Mouse (Mus musculus): Measurements from ENCODE around the gene Atg14. TPM values are rescaled to one million over a fixed set of nuclear protein-coding genes. Genes with fewer than 3 reads are reported as not detected.

Gene Atg14
- polyA plus RNA-seq, 1 experiment = 4.7 TPM

- TF ChIP-seq POLR2A (IDR thresholded peaks at IDR 0.05; ENCODE audit: control insufficient read depth, low read depth, low read length) = no peak
- no peak for TF ChIP-seq CTCF (IDR thresholded peaks at IDR 0.05; ENCODE audit: control insufficient read depth, insufficient read depth, insufficient replicate concordance, low read depth, low read length)
- H3K27ac ChIP-seq (ENCODE audit: control insufficient read depth, insufficient read depth, low read depth, low read length) = no peak overlapping the region
- 0 out of 2 replicates have a peak, but pooled peaks cover 1% of the 10 kb centered on the region for H3K36me3 ChIP-seq (ENCODE audit: control insufficient read depth, insufficient read depth, low read length)
- no peaks in the 10 kb centered on the region for H3K27me3 ChIP-seq (ENCODE audit: control insufficient read depth, insufficient read depth, low read length)
- no peak overlapping the region for H3K4me3 ChIP-seq (ENCODE audit: control insufficient read depth, low read depth, low read length)
- no peaks in the 10 kb centered on the region for H3K4me1 ChIP-seq (ENCODE audit: control insufficient read depth, insufficient read depth, low read length)
These were observed 73.3 kb downstream of the Atg14 start for GRCm38 (mm10) chr14:47497166-47497565.

DNA sequence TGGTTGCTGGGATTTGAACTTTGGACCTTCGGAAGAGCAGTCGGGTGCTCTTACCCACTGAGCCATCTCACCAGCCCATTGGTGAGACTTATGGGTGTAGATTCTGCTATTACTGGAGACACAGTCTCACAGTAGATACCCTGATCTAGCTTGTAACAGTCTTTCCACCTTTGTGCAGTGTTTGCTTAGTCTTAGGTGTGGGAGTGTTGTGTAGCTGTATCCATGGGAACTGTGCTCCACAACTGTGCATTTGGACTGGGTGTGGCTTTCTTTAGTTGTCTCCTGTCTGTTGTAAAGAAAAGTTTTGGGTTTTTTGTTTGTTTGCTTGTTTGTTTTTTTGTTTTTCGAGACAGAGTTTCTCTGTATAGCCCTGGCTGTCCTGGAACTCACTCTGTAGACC is 74.5 kb downstream of the Atg14 start:
- H3K4me3 ChIP-seq (ENCODE audit: control insufficient read depth, low read depth, low read length) = no peak overlapping the region
- 0 out of 2 replicates have a peak, but pooled peaks cover 1% of the 10 kb centered on the region for H3K36me3 ChIP-seq (ENCODE audit: control insufficient read depth, insufficient read depth, low read length)
- H3K27me3 ChIP-seq (ENCODE audit: control insufficient read depth, insufficient read depth, low read length) = no peaks in the 10 kb centered on the region
- no peaks in the 10 kb centered on the region for H3K4me1 ChIP-seq (ENCODE audit: control insufficient read depth, insufficient read depth, low read length)
- H3K27ac ChIP-seq (ENCODE audit: control insufficient read depth, insufficient read depth, low read depth, low read length) = no peak overlapping the region
- no peak for TF ChIP-seq POLR2A (IDR thresholded peaks at IDR 0.05; ENCODE audit: control insufficient read depth, low read depth, low read length)
- no peak for TF ChIP-seq CTCF (IDR thresholded peaks at IDR 0.05; ENCODE audit: control insufficient read depth, insufficient read depth, insufficient replicate concordance, low read depth, low read length)

- H3K27me3 ChIP-seq (ENCODE audit: control insufficient read depth, insufficient read depth, low read length) = no peaks in the 10 kb centered on the region
These were observed 76.7 kb downstream of the Atg14 start for GRCm38 (mm10) chr14:47493592-47494361.

More at GRCm38 (mm10) chr14:47493592-47494361, 76.7 kb downstream of the Atg14 start:
- Histone ChIP-seq H3K4me3 (ENCODE audit: control insufficient read depth, low read depth, low read length) (no peak overlapping the region), H3K36me3 (ENCODE audit: control insufficient read depth, insufficient read depth, low read length) (0 out of 2 replicates have a peak, but pooled peaks cover 1% of the 10 kb centered on the region), H3K4me1 (ENCODE audit: control insufficient read depth, insufficient read depth, low read length) (peaks cover 2% of the 10 kb centered on the region), H3K27ac (ENCODE audit: control insufficient read depth, insufficient read depth, low read depth, low read length) (no peak overlapping the region)
- no peak for TF ChIP-seq POLR2A (IDR thresholded peaks at IDR 0.05; ENCODE audit: control insufficient read depth, low read depth, low read length)
- TF ChIP-seq CTCF (IDR thresholded peaks at IDR 0.05; ENCODE audit: control insufficient read depth, insufficient read depth, insufficient replicate concordance, low read depth, low read length) = no peak

Other genes with a start within 250 kb of the Atg14 start
- 8.9 and 13.5 TPM in 2 replicates for gene Lgals3, start 202.9 kb downstream of the Atg14 start, polyA plus RNA-seq (2012; rRNA removed)
- 5.3 and 5.9 TPM in 2 replicates for gene Dlgap5, start 152.2 kb downstream of the Atg14 start, polyA plus RNA-seq (2012; rRNA removed)
- gene Fbxo34, start 120.2 kb downstream of the Atg14 start, polyA plus RNA-seq (2012; rRNA removed) = 51.5 and 52.5 TPM in 2 replicates
- 1.1 and 1.2 TPM in 2 replicates for gene Ktn1, start 77.8 kb upstream of the Atg14 start, polyA plus RNA-seq (2012; rRNA removed)